Mouse (Mus musculus): ENCODE data around the gene Clec2h. TPM values are rescaled to one million over a fixed set of nuclear protein-coding genes. Genes with fewer than 3 reads are reported as not detected.
"Not testable (repeated sequence)": the region's sequence is repeated elsewhere in the genome, so short reads cannot be mapped to it uniquely, and the experiment has no call there.

Gene Clec2h
- not detected for total RNA-seq (2021)
- long read RNA-seq, experiment 1: 0 reads
- long read RNA-seq, experiment 2, partial matches to known transcripts: 0 of 1 reads
- long read RNA-seq, experiment 2, other reads (novel, unspliced or antisense): 1 of 1 reads

GRCm38 (mm10) chr6:128662206-128662605 lies at the start of gene Clec2h:
TSS of gene Clec2h (plus strand) at chr6:128662385.
- DNase-seq (ENCODE audit: low spot score in 2 of 2): no peak

- no peak for DNase-seq (ENCODE audit: low spot score in 2 of 2)
Observed at GRCm38 (mm10) chr6:128622733-128623132, 39.5 kb upstream of the Clec2h start.

GRCm38 (mm10) chr6:128623433-128623832 lies 38.8 kb upstream of the Clec2h start, which contains the start of gene Klrb1a:
TSS of gene Klrb1a (minus strand) at chr6:128623533.
- not testable (repeated sequence) for DNase-seq (ENCODE audit: low spot score in 2 of 2)

GRCm38 (mm10) chr6:128624425-128624824 lies 37.8 kb upstream of the Clec2h start:
- DNase-seq (ENCODE audit: low spot score in 2 of 2): no peak

DNA sequence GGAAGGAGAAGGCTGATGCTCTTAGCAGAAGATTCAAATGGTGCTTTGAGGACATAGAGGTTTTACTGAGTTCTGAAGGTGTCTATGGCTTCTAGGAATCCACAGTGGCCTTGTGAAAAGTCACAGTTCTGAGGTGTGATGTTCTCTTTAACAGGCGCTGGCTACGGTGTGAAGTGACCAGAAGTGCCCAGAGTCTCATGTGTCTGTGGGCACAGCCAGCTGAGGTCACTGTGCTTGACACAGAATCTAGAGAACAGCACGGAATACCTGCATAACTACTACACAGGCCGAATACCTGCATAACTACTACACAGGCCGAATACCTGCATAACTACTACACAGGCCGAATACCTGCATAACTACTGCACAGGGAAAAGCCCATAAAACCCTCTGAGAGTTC lies 36.9 kb upstream of the Clec2h start:
- not testable (repeated sequence) for DNase-seq (ENCODE audit: low spot score in 2 of 2)

GRCm38 (mm10) chr6:128629771-128630739 lies 32.1 kb upstream of the Clec2h start:
- peak in 1 of 2 experiments; percentile 21 for DNase-seq (ENCODE audit: low spot score in 2 of 2)

GRCm38 (mm10) chr6:128630912-128631905 lies 31.0 kb upstream of the Clec2h start:
- not testable (repeated sequence) for DNase-seq (ENCODE audit: low spot score in 2 of 2)

- DNase-seq (ENCODE audit: low spot score in 2 of 2): no peak
Observed at GRCm38 (mm10) chr6:128640673-128641072, 21.5 kb upstream of the Clec2h start.

DNA sequence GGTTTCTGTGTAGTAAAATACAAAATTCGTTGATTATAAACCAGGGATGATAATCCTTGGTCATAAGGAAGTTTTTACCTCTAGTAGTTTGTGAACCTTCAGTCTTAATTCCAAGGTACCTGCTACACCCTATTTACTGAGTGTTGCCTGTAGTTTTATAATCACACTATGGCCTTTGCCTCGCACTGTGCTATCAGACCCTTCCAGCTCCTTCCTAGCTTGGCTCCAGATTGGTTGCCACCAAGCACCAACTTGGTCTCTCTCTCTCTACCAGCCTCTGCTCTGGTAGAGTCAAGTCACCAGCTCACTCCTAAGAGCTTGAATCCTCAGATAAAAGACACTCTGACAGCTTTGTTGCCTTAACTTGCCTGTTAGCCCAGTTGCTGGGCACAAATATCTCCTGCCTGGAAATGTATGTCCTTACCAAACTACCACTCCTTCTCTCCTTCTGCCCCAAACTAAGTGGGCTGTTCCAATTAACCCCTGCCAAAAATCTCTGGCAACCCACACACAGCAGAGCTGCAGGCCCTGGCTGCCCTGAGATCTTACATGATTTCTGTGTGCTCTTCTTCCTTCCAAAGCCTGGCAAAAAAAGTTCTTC lies 21.0 kb upstream of the Clec2h start:
- no peak for DNase-seq (ENCODE audit: low spot score in 2 of 2)

- no peak for DNase-seq (ENCODE audit: low spot score in 2 of 2)
Observed at GRCm38 (mm10) chr6:128643999-128644398, 18.2 kb upstream of the Clec2h start.

DNA sequence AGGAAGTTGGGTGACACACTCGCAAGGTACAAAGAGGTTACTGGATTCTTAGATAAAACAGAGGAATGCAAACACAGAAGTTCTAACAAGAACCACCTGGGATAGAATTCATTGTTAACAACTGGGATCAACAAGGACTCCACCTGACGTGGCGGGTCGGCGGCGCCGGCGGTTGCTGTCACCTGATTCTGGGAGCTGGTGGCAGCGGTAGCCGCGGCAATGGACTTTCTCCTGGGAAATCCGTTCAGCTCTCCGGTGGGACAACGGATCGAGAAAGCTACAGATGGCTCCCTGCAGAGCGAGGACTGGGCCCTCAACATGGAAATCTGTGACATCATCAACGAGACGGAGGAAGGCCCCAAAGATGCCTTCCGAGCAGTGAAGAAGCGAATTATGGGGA lies 17.5 kb upstream of the Clec2h start:
- DNase-seq (ENCODE audit: low spot score in 2 of 2): not testable (repeated sequence)

- not testable (repeated sequence) for DNase-seq (ENCODE audit: low spot score in 2 of 2)
Observed at GRCm38 (mm10) chr6:128645708-128646107, 16.5 kb upstream of the Clec2h start.

DNA sequence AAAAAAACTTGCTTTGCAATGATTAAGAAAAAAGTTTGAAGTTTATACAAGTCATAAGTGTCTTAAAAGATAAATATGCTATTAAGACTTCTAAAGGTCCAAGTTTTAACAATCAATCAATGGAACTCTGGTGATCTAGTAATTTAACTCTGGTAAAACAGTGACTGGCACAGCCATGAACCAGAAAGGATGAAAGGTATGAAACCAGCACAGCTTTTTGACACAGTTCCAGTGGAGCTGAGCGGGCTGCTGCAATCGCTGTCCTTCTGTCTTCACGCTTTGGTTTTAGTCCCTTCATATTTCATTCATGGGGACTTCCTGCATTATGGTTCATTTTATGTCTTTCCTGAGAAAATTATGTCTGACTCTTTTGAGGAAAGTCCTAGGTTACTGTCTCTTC lies 12.5 kb upstream of the Clec2h start:
- DNase-seq (ENCODE audit: low spot score in 2 of 2): no peak

- DNase-seq (ENCODE audit: low spot score in 2 of 2): no peak
Observed at GRCm38 (mm10) chr6:128650187-128650586, 12.0 kb upstream of the Clec2h start.

DNA sequence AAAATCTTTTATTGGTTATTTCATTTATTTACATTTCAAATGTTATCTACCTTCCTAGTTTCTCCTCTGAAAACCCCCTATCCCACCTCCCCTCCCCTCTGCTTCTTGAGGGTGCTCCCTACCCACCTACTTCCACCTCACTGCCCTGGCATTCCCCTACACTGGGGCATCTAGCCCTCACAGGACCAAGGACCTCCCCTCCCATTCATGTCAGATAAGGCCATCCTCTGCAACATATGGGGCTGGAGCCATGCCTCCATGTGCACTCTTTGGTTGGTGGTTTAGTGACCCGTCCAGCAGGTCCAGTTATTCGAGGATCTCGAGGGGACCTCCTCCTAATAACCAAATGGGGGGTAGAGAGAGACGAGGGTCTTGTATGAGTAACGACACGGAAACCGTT lies 11.4 kb upstream of the Clec2h start:
- not testable (repeated sequence) for DNase-seq (ENCODE audit: low spot score in 2 of 2)

- DNase-seq (ENCODE audit: low spot score in 2 of 2): no peak
Observed at GRCm38 (mm10) chr6:128652938-128653337, 9.2 kb upstream of the Clec2h start.

- DNase-seq (ENCODE audit: low spot score in 2 of 2): no peak
Observed at GRCm38 (mm10) chr6:128661249-128661648, 936 bp upstream of the Clec2h start.

DNA sequence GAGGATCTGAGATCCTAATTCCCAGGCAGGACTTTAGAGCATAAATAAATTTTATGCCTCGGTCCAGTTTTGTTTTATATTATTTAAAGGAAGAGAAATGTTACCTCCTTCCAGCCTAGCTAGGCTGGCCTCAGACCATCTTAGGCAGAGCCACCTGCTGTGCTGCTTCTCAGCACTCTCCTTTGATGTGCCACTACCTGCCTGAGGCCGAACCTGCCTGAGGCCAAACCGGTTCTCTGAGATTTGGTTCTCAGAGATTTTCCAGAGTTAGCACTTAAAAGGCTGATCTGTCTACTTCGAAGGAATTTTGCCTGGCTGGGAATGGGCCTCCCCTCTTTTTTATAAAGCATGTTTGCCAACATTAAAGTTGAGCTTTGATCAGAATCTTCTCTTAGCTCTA lies 7.8 kb downstream of the Clec2h start:
- DNase-seq (ENCODE audit: low spot score in 2 of 2): no peak

- DNase-seq (ENCODE audit: low spot score in 2 of 2): no peak
Observed at GRCm38 (mm10) chr6:128679574-128679973, 17.4 kb downstream of the Clec2h start.

- DNase-seq (ENCODE audit: low spot score in 2 of 2): no peak
Observed at GRCm38 (mm10) chr6:128701691-128702090, 39.5 kb downstream of the Clec2h start.

DNA sequence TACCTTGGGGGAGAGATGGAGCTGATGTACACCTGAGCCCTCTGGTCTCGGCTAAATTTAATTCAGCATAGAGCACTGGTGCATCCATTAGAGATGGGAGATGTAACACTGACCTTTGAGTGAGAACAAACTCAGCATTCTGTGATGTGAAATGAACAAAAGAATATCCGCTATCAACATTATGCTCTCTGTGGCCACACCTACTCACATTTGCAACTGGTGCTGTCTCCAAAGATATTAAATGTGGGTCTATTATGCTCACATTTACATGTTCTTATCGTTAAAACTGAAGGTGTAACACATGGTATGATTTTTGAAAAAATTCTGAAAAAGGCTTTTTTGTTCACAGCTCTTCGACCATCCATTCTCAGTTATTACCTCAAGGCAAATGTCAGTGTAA lies 60.8 kb downstream of the Clec2h start, which contains the start of gene Klrb1:
TSS of gene Klrb1 (minus strand) at position 101 of the 400 bp plus-strand sequence.
- DNase-seq (ENCODE audit: low spot score in 2 of 2): no peak
